Mouse (Mus musculus): ENCODE results near the gene Plac9a. TPM values are rescaled to one million over a fixed set of nuclear protein-coding genes. Genes with fewer than 3 reads are reported as not detected.
A peak's percentile ranks its signal among the peaks of the same experiment; 100 is the strongest.
"Not testable (repeated sequence)": the region's sequence is repeated elsewhere in the genome, so short reads cannot be mapped to it uniquely, and the experiment has no call there.

The Plac9a gene
- not detected in 2 replicates for polyA plus RNA-seq (2016; fragmentation: Nextera tagmentation; extraction: Ambion mirVana)

GRCm38 (mm10) chr14:25903000-25903399 is at the start of gene Plac9a:
Gene Plac9a, minus strand, starts transcription at chr14:25903100.
- H3K9me3 ChIP-seq; H3K27ac ChIP-seq (replicated peaks); H3K9ac ChIP-seq (replicated peaks); H3K4me3 ChIP-seq; ATAC-seq (ENCODE audit: low FRiP score, low read depth); H3K4me1 ChIP-seq; H3K4me2 ChIP-seq (replicated peaks); H3K27me3 ChIP-seq; H3K36me3 ChIP-seq: not testable (repeated sequence)
- WGBS: no CpG with 5 or more reads among the region's 10 CpGs

GRCm38 (mm10) chr14:25938004-25938403 is 35.1 kb upstream of the Plac9a start, which contains the start of gene Cphx1:
Gene Cphx1, plus strand, starts transcription at chr14:25938304.
- not testable (repeated sequence) for ATAC-seq (ENCODE audit: low FRiP score, low read depth); H3K36me3 ChIP-seq

GRCm38 (mm10) chr14:25936867-25937630 is 34.1 kb upstream of the Plac9a start:
- ATAC-seq (ENCODE audit: low FRiP score, low read depth); H3K4me3 ChIP-seq; H3K4me2 ChIP-seq (replicated peaks); H3K27ac ChIP-seq (replicated peaks); H3K36me3 ChIP-seq; H3K27me3 ChIP-seq; H3K9ac ChIP-seq (replicated peaks); H3K4me1 ChIP-seq; H3K9me3 ChIP-seq: not testable (repeated sequence)
- no CpG with 5 or more reads among the region's 5 CpGs for WGBS

More at GRCm38 (mm10) chr14:25938004-25938403, 35.1 kb upstream of the Plac9a start, which contains the start of gene Cphx1:
- not testable (repeated sequence) for H3K27me3 ChIP-seq; H3K4me3 ChIP-seq; H3K27ac ChIP-seq (replicated peaks); H3K4me2 ChIP-seq (replicated peaks); H3K9ac ChIP-seq (replicated peaks); H3K9me3 ChIP-seq; H3K4me1 ChIP-seq
- WGBS: no CpG with 5 or more reads among the region's 8 CpGs

DNA sequence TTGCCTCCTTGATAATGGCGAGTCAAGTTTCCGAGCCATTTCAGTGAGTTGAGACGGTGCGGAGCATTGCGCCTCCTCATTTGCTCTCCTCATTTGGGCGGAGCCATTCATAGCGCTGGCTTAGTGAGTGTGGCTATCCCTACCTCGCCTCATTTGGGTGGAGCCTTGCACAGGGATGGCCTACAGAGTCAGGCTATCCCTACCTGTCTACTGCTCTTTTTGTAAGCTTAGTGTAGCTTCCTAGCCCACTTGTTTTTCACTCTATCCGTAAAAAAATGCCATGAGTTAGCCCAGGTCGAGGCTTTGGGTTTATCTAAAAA is 24.6 kb upstream of the Plac9a start, which contains the start of gene Tmem254a:
Gene Tmem254a (minus strand): TSS at position 111 of the 320 bp plus-strand sequence.
- not testable (repeated sequence) for H3K4me1 ChIP-seq; H3K36me3 ChIP-seq; H3K27me3 ChIP-seq; H3K4me2 ChIP-seq (replicated peaks); H3K27ac ChIP-seq (replicated peaks); H3K4me3 ChIP-seq; H3K9ac ChIP-seq (replicated peaks); H3K9me3 ChIP-seq
- no CpG with 5 or more reads among the region's 10 CpGs for WGBS
- ATAC-seq (ENCODE audit: low FRiP score, low read depth): 0 out of 2 replicates have a peak, but pooled peaks have one; percentile 44

DNA sequence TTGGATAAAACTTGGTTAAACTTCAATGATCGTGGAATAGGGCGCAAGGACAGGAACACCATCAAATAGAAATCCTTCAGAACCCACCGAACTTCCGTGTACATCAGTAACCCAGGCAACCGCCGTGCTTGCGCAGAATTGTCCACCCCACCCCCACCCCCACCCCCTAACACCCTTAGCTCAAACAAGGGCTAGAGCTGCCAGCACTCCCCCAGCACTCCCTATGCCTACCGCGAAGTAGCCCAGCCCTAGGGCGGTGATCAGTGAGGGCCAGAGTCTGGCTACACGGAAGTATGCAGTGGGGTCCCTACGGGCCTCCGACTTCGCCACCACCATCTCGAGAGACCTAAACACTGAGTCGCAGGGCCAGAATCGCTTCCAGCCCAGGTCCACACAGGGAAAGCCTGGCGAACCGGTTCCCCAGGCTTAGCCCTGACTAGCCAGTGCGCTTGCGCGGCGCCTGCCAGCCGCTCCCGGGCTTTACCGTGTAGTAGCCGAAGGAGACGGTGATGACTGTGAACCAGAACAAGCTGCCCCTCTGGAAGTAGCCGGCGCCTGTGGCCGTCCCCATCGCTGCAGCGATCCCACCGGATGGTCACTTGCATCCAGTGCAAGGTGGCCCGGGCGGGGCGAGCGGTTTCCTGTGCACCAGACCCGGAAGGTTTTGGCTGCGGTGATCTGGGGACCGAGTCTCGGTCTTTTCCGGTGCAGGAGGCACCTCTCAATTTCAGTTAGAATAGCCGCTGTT is 24.1 kb upstream of the Plac9a start:
- not testable (repeated sequence) for H3K4me3 ChIP-seq; H3K4me1 ChIP-seq; H3K27ac ChIP-seq (replicated peaks); H3K9ac ChIP-seq (replicated peaks); H3K4me2 ChIP-seq (replicated peaks); H3K36me3 ChIP-seq; H3K27me3 ChIP-seq; H3K9me3 ChIP-seq
- WGBS: no CpG with 5 or more reads among the region's 44 CpGs
- peak; percentile 81 for ATAC-seq (ENCODE audit: low FRiP score, low read depth)

DNA sequence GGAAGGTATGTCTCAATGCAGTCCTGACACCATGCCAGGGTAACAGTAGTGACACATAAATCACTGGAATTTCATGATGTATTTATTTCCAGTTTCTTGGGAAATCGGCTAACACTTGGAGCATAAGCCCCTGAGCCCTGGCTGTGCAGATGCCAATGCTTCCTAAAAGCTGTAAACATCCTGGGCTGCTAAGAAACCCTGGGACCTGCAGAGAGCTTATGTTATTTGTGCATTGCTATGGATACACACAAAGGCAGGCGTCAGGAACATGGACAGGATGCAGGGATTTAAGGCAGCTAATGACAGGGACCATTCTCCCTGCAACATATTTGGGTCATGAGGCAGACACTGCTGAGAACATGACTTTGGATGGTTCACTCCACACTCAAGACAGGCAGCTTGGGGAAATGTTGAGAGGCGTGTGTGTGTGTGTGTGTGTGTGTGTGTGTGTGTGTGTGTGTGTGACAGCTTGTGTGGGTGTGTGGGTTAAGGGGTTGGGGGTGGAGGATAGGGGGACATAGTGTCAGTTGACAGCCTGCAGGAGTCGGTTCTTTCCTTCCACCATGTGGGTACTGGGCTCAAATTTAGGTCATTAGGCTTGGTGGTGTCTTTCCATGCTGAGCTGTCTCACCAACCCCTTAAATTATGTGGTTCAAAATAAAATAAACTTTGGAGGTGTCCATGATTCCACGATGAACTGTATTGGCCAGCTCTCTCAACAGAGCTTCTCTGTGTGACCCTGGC is 15.7 kb upstream of the Plac9a start:
- H3K27ac ChIP-seq (replicated peaks); ATAC-seq (ENCODE audit: low FRiP score, low read depth); H3K9me3 ChIP-seq; H3K36me3 ChIP-seq; H3K4me1 ChIP-seq; H3K9ac ChIP-seq (replicated peaks); H3K27me3 ChIP-seq; H3K4me3 ChIP-seq; H3K4me2 ChIP-seq (replicated peaks): not testable (repeated sequence)
- no CpG with 5 or more reads among the region's 5 CpGs for WGBS

DNA sequence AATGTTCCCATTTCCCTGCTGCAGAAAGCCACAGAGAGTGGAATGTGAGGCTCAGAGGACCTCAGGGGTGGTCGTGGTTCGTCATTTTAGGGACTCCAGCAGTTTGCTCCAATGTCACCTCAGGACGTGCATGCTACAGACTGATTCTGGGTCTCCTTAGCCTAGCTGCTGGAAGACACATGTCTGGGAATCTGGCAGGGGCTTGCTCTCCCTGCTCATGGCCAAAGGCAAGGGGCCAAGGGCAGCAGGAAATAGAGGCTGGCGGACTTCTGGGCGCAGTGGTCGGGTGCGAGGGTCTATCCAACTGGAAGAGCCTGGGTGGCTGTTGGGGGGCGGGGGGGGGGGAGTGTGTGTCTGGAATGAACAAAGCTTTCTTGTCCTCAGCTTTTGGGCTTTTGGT is 6.1 kb upstream of the Plac9a start:
- H3K4me1 ChIP-seq; H3K36me3 ChIP-seq; H3K27me3 ChIP-seq; H3K9me3 ChIP-seq; H3K9ac ChIP-seq (replicated peaks); H3K4me3 ChIP-seq; H3K4me2 ChIP-seq (replicated peaks); H3K27ac ChIP-seq (replicated peaks); ATAC-seq (ENCODE audit: low FRiP score, low read depth): not testable (repeated sequence)
- WGBS: no CpG with 5 or more reads among the region's 8 CpGs

GRCm38 (mm10) chr14:25907272-25907671 is 4.4 kb upstream of the Plac9a start:
- H3K9me3 ChIP-seq; H3K4me2 ChIP-seq (replicated peaks); H3K27ac ChIP-seq (replicated peaks); H3K27me3 ChIP-seq; H3K4me3 ChIP-seq; H3K4me1 ChIP-seq; ATAC-seq (ENCODE audit: low FRiP score, low read depth); H3K36me3 ChIP-seq; H3K9ac ChIP-seq (replicated peaks): not testable (repeated sequence)
- WGBS: no CpG with 5 or more reads among the region's 9 CpGs

GRCm38 (mm10) chr14:25905243-25905642 is 2.3 kb upstream of the Plac9a start:
- H3K4me1 ChIP-seq; ATAC-seq (ENCODE audit: low FRiP score, low read depth); H3K36me3 ChIP-seq; H3K27ac ChIP-seq (replicated peaks); H3K4me3 ChIP-seq; H3K9ac ChIP-seq (replicated peaks); H3K4me2 ChIP-seq (replicated peaks); H3K27me3 ChIP-seq; H3K9me3 ChIP-seq: not testable (repeated sequence)
- 57% methylated on average over 1 of the region's 5 CpGs for WGBS

GRCm38 (mm10) chr14:25895686-25896085 is 7.2 kb downstream of the Plac9a start:
- not testable (repeated sequence) for H3K36me3 ChIP-seq; H3K9me3 ChIP-seq; H3K4me2 ChIP-seq (replicated peaks); H3K4me3 ChIP-seq; H3K9ac ChIP-seq (replicated peaks); H3K4me1 ChIP-seq; ATAC-seq (ENCODE audit: low FRiP score, low read depth); H3K27ac ChIP-seq (replicated peaks); H3K27me3 ChIP-seq
- WGBS: no CpG with 5 or more reads among the region's 7 CpGs

- WGBS: no CpG with 5 or more reads among the region's 3 CpGs
- not testable (repeated sequence) for H3K4me3 ChIP-seq; ATAC-seq (ENCODE audit: low FRiP score, low read depth); H3K4me1 ChIP-seq; H3K36me3 ChIP-seq; H3K9me3 ChIP-seq; H3K9ac ChIP-seq (replicated peaks); H3K4me2 ChIP-seq (replicated peaks); H3K27me3 ChIP-seq; H3K27ac ChIP-seq (replicated peaks)
Measured at GRCm38 (mm10) chr14:25894566-25894965, 8.3 kb downstream of the Plac9a start.

DNA sequence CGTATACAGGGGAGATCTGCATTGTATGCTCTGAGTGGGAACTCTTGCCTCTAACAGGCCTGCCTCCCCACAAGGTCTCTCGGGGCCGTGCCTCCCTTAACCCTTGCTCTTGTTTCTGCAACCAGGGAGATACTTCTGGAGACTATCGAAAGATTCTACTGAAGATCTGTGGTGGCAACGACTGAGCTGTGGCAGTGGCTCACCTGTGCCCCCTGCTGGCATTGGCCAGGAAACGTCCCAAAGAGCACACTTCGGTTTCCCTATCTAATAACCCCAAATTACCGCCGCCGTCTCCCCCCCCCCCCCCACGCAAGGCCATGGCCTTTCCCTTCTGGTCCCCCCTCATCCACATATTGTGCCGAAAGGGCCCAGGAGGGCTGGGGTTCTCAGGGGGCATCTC is 17.0 kb downstream of the Plac9a start:
- H3K27ac ChIP-seq (replicated peaks); H3K27me3 ChIP-seq; H3K4me1 ChIP-seq; H3K4me3 ChIP-seq; H3K9me3 ChIP-seq; H3K36me3 ChIP-seq; ATAC-seq (ENCODE audit: low FRiP score, low read depth); H3K4me2 ChIP-seq (replicated peaks); H3K9ac ChIP-seq (replicated peaks): not testable (repeated sequence)
- WGBS: no CpG with 5 or more reads among the region's 12 CpGs
